Mouse (Mus musculus) MEL (cell line): Measurements from ENCODE around the gene Sim2. TPM values are rescaled to one million over a fixed set of nuclear protein-coding genes. Genes with fewer than 3 reads are reported as not detected.

ENCODE experiments used
- DNase-seq: peaks from one replicate; pipeline ENCODE4 v3.0.0; 2011; ENCODE audit warnings: low read depth, low spot score
- H3K27ac ChIP-seq: 2 replicates; pipeline ENCODE4 v1.5.1; 2012; ENCODE audit warnings: low read depth, mild to moderate bottlenecking, control low read depth, low read length, moderate library complexity; ENCODE audit not compliant: control insufficient read depth
- H3K27me3 ChIP-seq, 2 experiments: fragments of 150-350 bp in 1 of 2; sonication (generic) in 1 of 2; 2 replicates each; pipeline ENCODE4 v1.6.1; 2012; ENCODE audit warnings: low read length in 2 of 2, mild to moderate bottlenecking in 2 of 2, improper control_type of control experiment in 1 of 2, moderate library complexity in 1 of 2; ENCODE audit not compliant: insufficient read depth in 2 of 2, control insufficient read depth in 1 of 2
- H3K36me3 ChIP-seq, 2 experiments: 2 replicates each; pipeline ENCODE4 v1.6.1; 2012 to 2014; ENCODE audit warnings: low read length in 2 of 2, improper control_type of control experiment in 1 of 2, inconsistent platforms in 1 of 2, mild to moderate bottlenecking in 1 of 2; ENCODE audit not compliant: insufficient read depth in 2 of 2, control insufficient read depth in 1 of 2
- H3K4me1 ChIP-seq, 2 experiments: fragments of 150-350 bp in 1 of 2; sonication (generic) in 1 of 2; 2 replicates each; pipeline ENCODE4 v1.6.1; 2012; ENCODE audit warnings: low read length in 2 of 2, improper control_type of control experiment in 1 of 2, mild to moderate bottlenecking in 1 of 2; ENCODE audit not compliant: insufficient read depth in 2 of 2, control insufficient read depth in 1 of 2
- H3K4me3 ChIP-seq, 2 experiments: fragments of 150-350 bp in 1 of 2; sonication (generic) in 1 of 2; 2 replicates each; pipeline ENCODE4 v1.5.1; 2012; ENCODE audit warnings: low read depth in 2 of 2, low read length in 2 of 2, mild to moderate bottlenecking in 2 of 2, moderate library complexity in 2 of 2, control low read depth in 1 of 2, improper control_type of control experiment in 1 of 2; ENCODE audit not compliant: control insufficient read depth in 1 of 2, insufficient read depth in 1 of 2
- H3K79me2 ChIP-seq: 2 replicates; pipeline ENCODE4 v1.6.1; 2012; ENCODE audit warnings: mild to moderate bottlenecking, low read length, moderate library complexity; ENCODE audit not compliant: control insufficient read depth, poor library complexity, insufficient read depth
- H3K9ac ChIP-seq: 2 replicates; pipeline ENCODE4 v1.6.1; 2012; ENCODE audit warnings: low read depth, mild to moderate bottlenecking, control low read depth, low read length, moderate library complexity; ENCODE audit not compliant: control insufficient read depth, poor library complexity, severe bottlenecking
- H3K9me3 ChIP-seq: fragments of 150-350 bp; sonication (generic); replicated peaks from 2 replicates; pipeline ENCODE4 v1.6.1; 2012; ENCODE audit warnings: mild to moderate bottlenecking, low read length, improper control_type of control experiment, moderate library complexity; ENCODE audit not compliant: insufficient read depth
- BHLHE40 ChIP-seq: IDR thresholded peaks from 2 replicates; pipeline ENCODE4 v1.6.1; 2012; ENCODE audit warnings: low read depth, mild to moderate bottlenecking, inconsistent platforms, low read length, improper control_type of control experiment, borderline replicate concordance
- CHD1 ChIP-seq: IDR thresholded peaks from 2 replicates; pipeline ENCODE4 v1.6.1; 2012; ENCODE audit warnings: low read depth, mild to moderate bottlenecking, inconsistent platforms, low read length, improper control_type of control experiment
- CTCF ChIP-seq, 3 experiments: IDR thresholded peaks in 2 of 3; conservative IDR thresholded peaks in 1 of 3; 2 replicates each; pipeline ENCODE4 v1.5.1; 2011 to 2012; ENCODE audit warnings: low read length in 3 of 3, low read depth in 2 of 3, mild to moderate bottlenecking in 2 of 3, improper control_type of control experiment in 1 of 3, inconsistent platforms in 1 of 3, mixed read lengths in 1 of 3, moderate library complexity in 1 of 3; ENCODE audit not compliant: control insufficient read depth in 1 of 3, insufficient read depth in 1 of 3, poor library complexity in 1 of 3, severe bottlenecking in 1 of 3
- E2F4 ChIP-seq: IDR thresholded peaks from 2 replicates; pipeline ENCODE4 v1.6.1; 2011; ENCODE audit warnings: low read depth, low read length, improper control_type of control experiment, borderline replicate concordance
- ELF1 ChIP-seq: IDR thresholded peaks from 2 replicates; pipeline ENCODE4 v1.6.1; 2014; ENCODE audit warnings: low read depth, mild to moderate bottlenecking, inconsistent platforms, low read length, improper control_type of control experiment, moderate library complexity
- ETS1 ChIP-seq: IDR thresholded peaks from 2 replicates; pipeline ENCODE4 v1.6.1; 2012; ENCODE audit warnings: low read depth, mild to moderate bottlenecking, inconsistent platforms, low read length, improper control_type of control experiment, moderate library complexity
- GATA1 ChIP-seq: IDR thresholded peaks from 2 replicates; pipeline ENCODE4 v1.6.1; 2011; ENCODE audit warnings: low read depth, low read length, improper control_type of control experiment
- KAT2A ChIP-seq: conservative IDR thresholded peaks from 2 replicates; pipeline ENCODE4 v1.6.1; 2012; ENCODE audit warnings: low read depth, low read length, improper control_type of control experiment, inconsistent platforms
- MAFK ChIP-seq: IDR thresholded peaks from 2 replicates; pipeline ENCODE4 v1.6.1; 2011; ENCODE audit warnings: low read depth, mild to moderate bottlenecking, low read length, improper control_type of control experiment, borderline replicate concordance
- MAZ ChIP-seq: IDR thresholded peaks from 2 replicates; pipeline ENCODE4 v1.6.1; 2012; ENCODE audit warnings: low read depth, mild to moderate bottlenecking, inconsistent platforms, low read length, improper control_type of control experiment
- MEF2A ChIP-seq: IDR thresholded peaks from 2 replicates; pipeline ENCODE4 v1.6.1; 2014; ENCODE audit warnings: low read depth, mild to moderate bottlenecking, inconsistent platforms, low read length, improper control_type of control experiment; ENCODE audit not compliant: poor library complexity, insufficient replicate concordance, severe bottlenecking; ENCODE audit errors: extremely low read depth
- MYC ChIP-seq: IDR thresholded peaks from 2 replicates; pipeline ENCODE4 v1.6.1; 2011; ENCODE audit warnings: low read depth, mild to moderate bottlenecking, low read length, improper control_type of control experiment, moderate library complexity
- NELFE ChIP-seq: IDR thresholded peaks from 2 replicates; pipeline ENCODE4 v1.6.1; 2011; ENCODE audit warnings: low read depth, low read length, improper control_type of control experiment
- POLR2A ChIP-seq, 2 experiments: IDR thresholded peaks; 2 replicates each; pipeline ENCODE4 v1.6.1; 2011 to 2012; ENCODE audit warnings: low read length in 2 of 2, mild to moderate bottlenecking in 2 of 2, control low read depth in 1 of 2, improper control_type of control experiment in 1 of 2, low read depth in 1 of 2, moderate library complexity in 1 of 2; ENCODE audit not compliant: control insufficient read depth in 1 of 2, insufficient read depth in 1 of 2, poor library complexity in 1 of 2
- POLR2AphosphoS5 ChIP-seq: IDR thresholded peaks from 2 replicates; pipeline ENCODE4 v1.6.1; 2012; ENCODE audit warnings: low read depth, borderline replicate concordance, mild to moderate bottlenecking, inconsistent platforms, low read length, moderate library complexity, mixed read lengths
- RAD21 ChIP-seq: IDR thresholded peaks from 2 replicates; pipeline ENCODE4 v1.6.1; 2011; ENCODE audit warnings: mild to moderate bottlenecking, low read depth, low read length, improper control_type of control experiment
- RCOR1 ChIP-seq: IDR thresholded peaks from 2 replicates; pipeline ENCODE4 v1.6.1; 2012; ENCODE audit warnings: low read depth, mild to moderate bottlenecking, inconsistent platforms, low read length, improper control_type of control experiment
- SMC3 ChIP-seq: IDR thresholded peaks from 2 replicates; pipeline ENCODE4 v1.6.1; 2011; ENCODE audit warnings: low read depth, low read length, improper control_type of control experiment
- TAL1 ChIP-seq: IDR thresholded peaks from 2 replicates; pipeline ENCODE4 v1.6.1; 2012; ENCODE audit warnings: mild to moderate bottlenecking, inconsistent platforms, low read length, moderate library complexity, mixed read lengths
- TCF12 ChIP-seq: IDR thresholded peaks from 2 replicates; pipeline ENCODE4 v1.6.1; 2014; ENCODE audit warnings: low read depth, mild to moderate bottlenecking, inconsistent platforms, low read length, improper control_type of control experiment, moderate library complexity
- UBTF ChIP-seq: IDR thresholded peaks from 2 replicates; pipeline ENCODE4 v1.6.1; 2012; ENCODE audit warnings: low read depth, mild to moderate bottlenecking, inconsistent platforms, low read length, improper control_type of control experiment, moderate library complexity, borderline replicate concordance; ENCODE audit not compliant: insufficient read depth
- USF1 ChIP-seq: IDR thresholded peaks from 2 replicates; pipeline ENCODE4 v1.6.1; 2014; ENCODE audit warnings: low read depth, mild to moderate bottlenecking, inconsistent platforms, low read length, improper control_type of control experiment, moderate library complexity
- ZC3H11A ChIP-seq: IDR thresholded peaks from 2 replicates; pipeline ENCODE4 v1.6.1; 2012; ENCODE audit warnings: low read depth, mild to moderate bottlenecking, inconsistent platforms, low read length, improper control_type of control experiment
- ZKSCAN1 ChIP-seq: IDR thresholded peaks from 2 replicates; pipeline ENCODE4 v1.6.1; 2012; ENCODE audit warnings: low read depth, mild to moderate bottlenecking, inconsistent platforms, low read length, improper control_type of control experiment, moderate library complexity
- ZNF384 ChIP-seq: IDR thresholded peaks from 2 replicates; pipeline ENCODE4 v1.6.1; 2012; ENCODE audit warnings: low read depth, mild to moderate bottlenecking, inconsistent platforms, low read length, improper control_type of control experiment
- polyA plus RNA-seq, 2 experiments: library from polyadenylated mRNA; stranded (reverse) in 1 of 2; unstranded in 1 of 2; fragments of >175 nt in 1 of 2; fragments of >200 nt in 1 of 2; gene quantifications; 2 replicates each; pipeline versions ENCODE4 v1.2.1 to v1.2.4; 2012; ENCODE audit warnings: low replicate concordance in 2 of 2, low read depth in 1 of 2; ENCODE audit not compliant: insufficient read length in 2 of 2, insufficient read depth in 1 of 2, missing spikeins in 1 of 2
- total RNA-seq: library from RNA; depleted of rRNA; stranded (reverse); fragments of 300-350 nt; gene quantifications from 2 replicates; pipeline ENCODE4 v1.2.3, GENCODE M21; 2012

The Sim2 gene
- total and polyA plus RNA-seq, 3 experiments: not detected

DNA sequence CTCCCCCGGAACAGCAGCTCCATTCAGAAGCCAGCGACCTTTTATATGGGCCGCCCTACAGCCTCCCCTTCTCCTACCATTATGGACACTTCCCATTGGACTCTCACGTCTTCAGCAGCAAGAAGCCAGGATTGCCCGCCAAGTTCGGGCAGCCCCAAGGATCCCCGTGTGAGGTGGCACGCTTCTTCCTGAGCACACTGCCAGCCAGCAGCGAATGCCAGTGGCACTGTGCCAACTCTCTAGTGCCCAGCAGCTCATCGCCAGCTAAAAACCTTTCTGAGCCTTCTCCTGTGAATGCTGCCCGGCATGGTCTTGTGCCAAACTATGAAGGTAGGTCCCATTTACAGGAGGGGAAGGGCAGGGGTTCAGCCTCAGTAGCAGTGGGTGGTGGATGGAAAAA, 38.5 kb downstream of the Sim2 start:
- Histone ChIP-seq H3K36me3 (no peaks in the 10 kb centered on the region), H3K9ac (no peak overlapping the region), H3K9me3 (no peaks in the 10 kb centered on the region), H3K4me1 (no peaks in the 10 kb centered on the region), H3K27ac (no peak overlapping the region), H3K4me3 (no peak overlapping the region), H3K27me3 (no peaks in the 10 kb centered on the region; a peak in 1 of 4 replicates), H3K79me2 (no peaks in the 10 kb centered on the region)
- DNase-seq: no peak
- TF ChIP-seq ZNF384: no peak
- no peak for TF ChIP-seq MEF2A
- TF ChIP-seq ELF1: no peak
- TF ChIP-seq E2F4: no peak
- TF ChIP-seq UBTF: no peak
- no peak for TF ChIP-seq SMC3
- TF ChIP-seq GATA1: no peak

GRCm38 (mm10) chr16:94125172-94125981, 40.6 kb downstream of the Sim2 start:
- DNase-seq: no peak
- no peak for TF ChIP-seq TCF12
- TF ChIP-seq TAL1: no peak
- no peak for TF ChIP-seq UBTF
- no peak for TF ChIP-seq RAD21
- no peak for TF ChIP-seq ZC3H11A
- TF ChIP-seq CTCF (IDR thresholded peaks at IDR 0.05 in 2 of 3, conservative IDR thresholded peaks at IDR 0.05 in 1 of 3; ENCODE audit: control insufficient read depth in 1 of 3, insufficient read depth in 1 of 3, low read depth in 2 of 3, low read length in 3 of 3, poor library complexity in 1 of 3, severe bottlenecking in 1 of 3): no peak
- no peak for TF ChIP-seq ETS1
- no peak for TF ChIP-seq KAT2A
- no peak for TF ChIP-seq MAFK
- no peak for TF ChIP-seq RCOR1
- no peak for TF ChIP-seq USF1
- TF ChIP-seq POLR2AphosphoS5: no peak
- TF ChIP-seq NELFE: no peak
- TF ChIP-seq BHLHE40: no peak
- no peak for TF ChIP-seq CHD1
- TF ChIP-seq ZKSCAN1: no peak
- TF ChIP-seq MAZ: no peak
- TF ChIP-seq MYC: no peak
- no peak for TF ChIP-seq POLR2A (IDR thresholded peaks at IDR 0.05; ENCODE audit: control insufficient read depth in 1 of 2, insufficient read depth in 1 of 2, low read depth in 1 of 2, low read length in 2 of 2, poor library complexity in 1 of 2)
- no peaks in the 10 kb centered on the region for H3K9me3 ChIP-seq
- no peak overlapping the region for H3K4me3 ChIP-seq
- no peaks in the 10 kb centered on the region for H3K79me2 ChIP-seq
- H3K4me1 ChIP-seq: no peaks in the 10 kb centered on the region
- H3K27ac ChIP-seq: no peak overlapping the region
- no peaks in the 10 kb centered on the region for H3K36me3 ChIP-seq
- H3K9ac ChIP-seq: no peak overlapping the region
- H3K27me3 ChIP-seq: no peaks in the 10 kb centered on the region; a peak in 1 of 4 replicates
